Mouse (Mus musculus): Measurements from ENCODE around the gene Lcn3.

DNA sequence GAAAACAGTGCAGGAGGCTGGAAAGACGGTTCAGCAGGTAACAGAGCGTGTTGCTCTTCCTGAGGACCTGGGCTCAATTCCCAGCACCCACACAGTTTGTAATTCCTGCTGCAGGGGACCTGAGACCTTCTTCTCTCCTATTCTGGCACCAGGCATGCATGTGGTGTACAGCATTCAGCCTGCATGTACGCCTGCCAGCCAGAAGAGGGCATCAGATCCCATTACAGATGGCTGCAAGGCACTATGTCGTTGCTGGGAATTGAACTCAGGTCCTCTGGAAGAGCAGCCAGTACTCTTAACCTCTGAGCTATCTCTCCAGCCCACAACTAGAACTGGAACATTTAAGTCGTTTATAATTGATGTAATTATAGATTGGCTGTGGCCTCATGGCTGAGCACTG lies 48.0 kb downstream of the Lcn3 start:
- TF ChIP-seq GATA1 (IDR thresholded peaks at IDR 0.05; ENCODE audit: low read length): no peak
- no peak for TF ChIP-seq TAL1 (IDR thresholded peaks at IDR 0.05; ENCODE audit: low read length)

Data from erythroblast, embryonic 14.5 days (primary cell).